Mouse (Mus musculus): ENCODE measurements around the gene Mcub. TPM values are rescaled to one million over a fixed set of nuclear protein-coding genes. Genes with fewer than 3 reads are reported as not detected.

Mcub gene
- polyA plus RNA-seq, 1 experiment from 2014 or later = 3.4 TPM

GRCm38 (mm10) chr3:129948359-129948758 lies 21.6 kb downstream of the Mcub start:
- H3K9ac ChIP-seq = no peak overlapping the region
- H3K4me3 ChIP-seq = no peak overlapping the region
- 91% methylated on average over 5 of the region's 5 CpGs for WGBS
- ATAC-seq (ENCODE audit: insufficient number of reproducible peaks, insufficient read depth, low FRiP score, low TSS enrichment) = no peak
- no peaks in the 10 kb centered on the region for H3K9me3 ChIP-seq
- H3K4me2 ChIP-seq (replicated peaks) = no peak overlapping the region
- no peaks in the 10 kb centered on the region for H3K27me3 ChIP-seq
- H3K27ac ChIP-seq = no peak overlapping the region
- no peaks in the 10 kb centered on the region for H3K4me1 ChIP-seq
- H3K36me3 ChIP-seq = no peaks in the 10 kb centered on the region

- ATAC-seq (ENCODE audit: insufficient number of reproducible peaks, insufficient read depth, low FRiP score, low TSS enrichment) = no peak
- Histone ChIP-seq H3K27ac (no peak overlapping the region), H3K4me1 (no peaks in the 10 kb centered on the region), H3K9ac (no peak overlapping the region), H3K9me3 (no peaks in the 10 kb centered on the region), H3K4me3 (no peak overlapping the region), H3K36me3 (no peaks in the 10 kb centered on the region), H3K4me2 (replicated peaks) (no peak overlapping the region), H3K27me3 (no peaks in the 10 kb centered on the region)
- WGBS = 79% methylated on average over 5 of the region's 5 CpGs
Observed at GRCm38 (mm10) chr3:129946217-129946914, 23.6 kb downstream of the Mcub start.

- Histone ChIP-seq H3K27me3 (no peaks in the 10 kb centered on the region), H3K4me2 (replicated peaks) (no peak overlapping the region), H3K4me1 (no peaks in the 10 kb centered on the region), H3K9me3 (no peaks in the 10 kb centered on the region), H3K4me3 (no peak overlapping the region), H3K27ac (no peak overlapping the region), H3K36me3 (no peaks in the 10 kb centered on the region), H3K9ac (no peak overlapping the region)
- no peak for ATAC-seq (ENCODE audit: insufficient number of reproducible peaks, insufficient read depth, low FRiP score, low TSS enrichment)
- WGBS = 77% methylated on average over 4 of the region's 4 CpGs
Observed at GRCm38 (mm10) chr3:129943813-129944212, 26.2 kb downstream of the Mcub start.

- no peaks in the 10 kb centered on the region for H3K9me3 ChIP-seq
- H3K27ac ChIP-seq = no peak overlapping the region
- no peak overlapping the region for H3K4me2 ChIP-seq (replicated peaks)
- H3K27me3 ChIP-seq = no peaks in the 10 kb centered on the region
- 87% methylated on average over 1 of the region's 1 CpGs for WGBS
- H3K9ac ChIP-seq = no peak overlapping the region
- H3K36me3 ChIP-seq = no peaks in the 10 kb centered on the region
- H3K4me3 ChIP-seq = no peak overlapping the region
- no peak for ATAC-seq (ENCODE audit: insufficient number of reproducible peaks, insufficient read depth, low FRiP score, low TSS enrichment)
- H3K4me1 ChIP-seq = no peaks in the 10 kb centered on the region
Observed at GRCm38 (mm10) chr3:129941291-129941690, 28.7 kb downstream of the Mcub start.

- H3K27ac ChIP-seq = no peak overlapping the region
- no peak for ATAC-seq (ENCODE audit: insufficient number of reproducible peaks, insufficient read depth, low FRiP score, low TSS enrichment)
- no peaks in the 10 kb centered on the region for H3K27me3 ChIP-seq
- WGBS = 82% methylated on average over 2 of the region's 2 CpGs
- no peaks in the 10 kb centered on the region for H3K4me1 ChIP-seq
- no peak overlapping the region for H3K4me3 ChIP-seq
- no peaks in the 10 kb centered on the region for H3K9me3 ChIP-seq
- no peak overlapping the region for H3K4me2 ChIP-seq (replicated peaks)
- no peaks in the 10 kb centered on the region for H3K36me3 ChIP-seq
- H3K9ac ChIP-seq = no peak overlapping the region
Observed at GRCm38 (mm10) chr3:129940780-129941179, 29.2 kb downstream of the Mcub start.

- Histone ChIP-seq H3K27me3 (no peaks in the 10 kb centered on the region), H3K4me2 (replicated peaks) (no peak overlapping the region), H3K27ac (no peak overlapping the region), H3K4me1 (no peaks in the 10 kb centered on the region), H3K36me3 (no peaks in the 10 kb centered on the region), H3K4me3 (no peak overlapping the region), H3K9ac (no peak overlapping the region), H3K9me3 (no peaks in the 10 kb centered on the region)
- ATAC-seq (ENCODE audit: insufficient number of reproducible peaks, insufficient read depth, low FRiP score, low TSS enrichment) = no peak
- WGBS = 51% methylated on average over 7 of the region's 7 CpGs
Observed at GRCm38 (mm10) chr3:129939058-129939457, 30.9 kb downstream of the Mcub start.

- Histone ChIP-seq H3K4me3 (no peak overlapping the region), H3K27me3 (no peaks in the 10 kb centered on the region), H3K4me2 (replicated peaks) (no peak overlapping the region), H3K9me3 (no peaks in the 10 kb centered on the region), H3K9ac (no peak overlapping the region), H3K27ac (no peak overlapping the region), H3K4me1 (no peaks in the 10 kb centered on the region), H3K36me3 (no peaks in the 10 kb centered on the region)
- WGBS = 43% methylated on average over 3 of the region's 3 CpGs
- ATAC-seq (ENCODE audit: insufficient number of reproducible peaks, insufficient read depth, low FRiP score, low TSS enrichment) = no peak
Observed at GRCm38 (mm10) chr3:129937848-129938247, 32.2 kb downstream of the Mcub start.

GRCm38 (mm10) chr3:129936561-129936960 lies 33.4 kb downstream of the Mcub start:
- 55% methylated on average over 9 of the region's 9 CpGs for WGBS
- Histone ChIP-seq H3K36me3 (no peaks in the 10 kb centered on the region), H3K27me3 (no peaks in the 10 kb centered on the region), H3K9ac (no peak overlapping the region), H3K27ac (no peak overlapping the region), H3K4me1 (no peaks in the 10 kb centered on the region), H3K4me3 (no peak overlapping the region), H3K4me2 (replicated peaks) (no peak overlapping the region), H3K9me3 (no peaks in the 10 kb centered on the region)
- no peak for ATAC-seq (ENCODE audit: insufficient number of reproducible peaks, insufficient read depth, low FRiP score, low TSS enrichment)

GRCm38 (mm10) chr3:129932443-129932842 lies 37.6 kb downstream of the Mcub start:
- H3K36me3 ChIP-seq = no peaks in the 10 kb centered on the region
- 46% methylated on average over 4 of the region's 4 CpGs for WGBS
- no peak overlapping the region for H3K9ac ChIP-seq
- no peaks in the 10 kb centered on the region for H3K9me3 ChIP-seq
- no peak overlapping the region for H3K27ac ChIP-seq
- ATAC-seq (ENCODE audit: insufficient number of reproducible peaks, insufficient read depth, low FRiP score, low TSS enrichment) = no peak
- H3K27me3 ChIP-seq = no peaks in the 10 kb centered on the region
- H3K4me3 ChIP-seq = no peak overlapping the region
- no peak overlapping the region for H3K4me2 ChIP-seq (replicated peaks)
- H3K4me1 ChIP-seq = no peaks in the 10 kb centered on the region

- H3K36me3 ChIP-seq = no peaks in the 10 kb centered on the region
- H3K27me3 ChIP-seq = no peaks in the 10 kb centered on the region
- H3K27ac ChIP-seq = no peak overlapping the region
Observed at GRCm38 (mm10) chr3:129930213-129930778, 39.7 kb downstream of the Mcub start.

GRCm38 (mm10) chr3:129925861-129926260 lies 44.1 kb downstream of the Mcub start:
- WGBS = 80% methylated on average over 3 of the region's 3 CpGs
- H3K36me3 ChIP-seq = no peaks in the 10 kb centered on the region
- no peak for ATAC-seq (ENCODE audit: insufficient number of reproducible peaks, insufficient read depth, low FRiP score, low TSS enrichment)

More at GRCm38 (mm10) chr3:129930213-129930778, 39.7 kb downstream of the Mcub start:
- Histone ChIP-seq H3K4me2 (replicated peaks) (no peak overlapping the region), H3K9ac (no peak overlapping the region), H3K9me3 (no peaks in the 10 kb centered on the region), H3K4me3 (no peak overlapping the region), H3K4me1 (no peaks in the 10 kb centered on the region)
- ATAC-seq (ENCODE audit: insufficient number of reproducible peaks, insufficient read depth, low FRiP score, low TSS enrichment) = no peak
- 66% methylated on average over 6 of the region's 6 CpGs for WGBS

GRCm38 (mm10) chr3:129923581-129923980 lies 46.4 kb downstream of the Mcub start:
- Histone ChIP-seq H3K36me3 (no peaks in the 10 kb centered on the region), H3K4me1 (no peaks in the 10 kb centered on the region), H3K27me3 (no peaks in the 10 kb centered on the region), H3K9ac (no peak overlapping the region), H3K27ac (no peak overlapping the region), H3K4me2 (replicated peaks) (no peak overlapping the region), H3K4me3 (no peak overlapping the region), H3K9me3 (no peaks in the 10 kb centered on the region)
- WGBS = 84% methylated on average over 7 of the region's 7 CpGs
- no peak for ATAC-seq (ENCODE audit: insufficient number of reproducible peaks, insufficient read depth, low FRiP score, low TSS enrichment)

More at GRCm38 (mm10) chr3:129925861-129926260, 44.1 kb downstream of the Mcub start:
- H3K4me2 ChIP-seq (replicated peaks) = no peak overlapping the region
- H3K9ac ChIP-seq = no peak overlapping the region
- H3K4me1 ChIP-seq = no peaks in the 10 kb centered on the region
- H3K27ac ChIP-seq = no peak overlapping the region
- H3K4me3 ChIP-seq = no peak overlapping the region
- no peaks in the 10 kb centered on the region for H3K27me3 ChIP-seq
- H3K9me3 ChIP-seq = no peaks in the 10 kb centered on the region

All from embryonic facial prominence, embryonic 12.5 days (tissue).